Mouse (Mus musculus) CH12.LX (cell line): ENCODE results near the gene Tmem123. TPM values are rescaled to one million over a fixed set of nuclear protein-coding genes. Genes with fewer than 3 reads are reported as not detected.

ENCODE experiments used
- DNase-seq: peaks from one replicate; pipeline ENCODE4 v3.0.0-alpha.2; 2013; ENCODE audit errors: extremely low read depth
- H3K27ac ChIP-seq: 2 replicates; pipeline ENCODE4 v1.5.1; 2012; ENCODE audit warnings: low read depth, mild to moderate bottlenecking, control low read depth, moderate library complexity; ENCODE audit not compliant: insufficient read depth
- H3K27me3 ChIP-seq: replicated peaks from 2 replicates; pipeline ENCODE3; 2012; ENCODE audit warnings: inconsistent platforms
- H3K36me3 ChIP-seq, 2 experiments: replicated peaks in 1 of 2; 2 replicates each; pipeline versions ENCODE3 to v1.6.1; 2012; ENCODE audit warnings: inconsistent platforms in 1 of 2, low read length in 1 of 2, mild to moderate bottlenecking in 1 of 2, mixed read lengths in 1 of 2, moderate library complexity in 1 of 2; ENCODE audit not compliant: control insufficient read depth in 1 of 2, insufficient read depth in 1 of 2
- H3K4me1 ChIP-seq, 2 experiments: 2 replicates each; pipeline ENCODE4 v1.6.1; 2012; ENCODE audit warnings: inconsistent platforms in 1 of 2, moderate library complexity in 1 of 2; ENCODE audit not compliant: insufficient read depth in 2 of 2, control insufficient read depth in 1 of 2
- H3K4me2 ChIP-seq: 2 replicates; pipeline ENCODE4 v1.6.1; 2012; ENCODE audit warnings: low read depth, mild to moderate bottlenecking, control low read depth; ENCODE audit not compliant: poor library complexity, insufficient read depth, severe bottlenecking
- H3K4me3 ChIP-seq, 3 experiments: fragments of 150-350 bp in 1 of 3; sonication (generic) in 1 of 3; replicated peaks in 1 of 3; 2 replicates each; pipeline versions ENCODE3 to v1.5.1; 2011 to 2012; ENCODE audit warnings: low read depth in 2 of 3, low read length in 2 of 3, mild to moderate bottlenecking in 2 of 3, moderate library complexity in 2 of 3, control low read depth in 1 of 3, improper control_type of control experiment in 1 of 3, inconsistent platforms in 1 of 3, mixed read lengths in 1 of 3; ENCODE audit not compliant: poor library complexity in 1 of 3
- H3K79me2 ChIP-seq: replicated peaks from 2 replicates; pipeline ENCODE4 v1.6.1; 2012; ENCODE audit warnings: mild to moderate bottlenecking, moderate library complexity; ENCODE audit not compliant: control insufficient read depth, poor library complexity, insufficient read depth, severe bottlenecking; ENCODE audit errors: extremely low read depth
- H3K9ac ChIP-seq: 2 replicates; pipeline ENCODE4 v1.6.1; 2012; ENCODE audit warnings: low read depth, mild to moderate bottlenecking, control low read depth, moderate library complexity; ENCODE audit not compliant: insufficient read depth
- H3K9me3 ChIP-seq: replicated peaks from 2 replicates; pipeline ENCODE3; 2012; ENCODE audit warnings: low read length, inconsistent platforms, mixed read lengths
- CHD2 ChIP-seq: IDR thresholded peaks from 2 replicates; pipeline ENCODE4 v1.6.1; 2011; ENCODE audit warnings: low read length, improper control_type of control experiment
- E2F4 ChIP-seq: IDR thresholded peaks from 2 replicates; pipeline ENCODE4 v1.6.1; 2011; ENCODE audit warnings: low read depth, low read length, improper control_type of control experiment; ENCODE audit not compliant: insufficient replicate concordance
- ELF1 ChIP-seq: IDR thresholded peaks from 2 replicates; pipeline ENCODE4 v1.6.1; 2014; ENCODE audit warnings: low read depth, mild to moderate bottlenecking, inconsistent platforms, low read length, improper control_type of control experiment
- GABPA ChIP-seq: IDR thresholded peaks from 2 replicates; pipeline ENCODE4 v1.6.1; 2012; ENCODE audit warnings: low read depth, low read length, improper control_type of control experiment, inconsistent platforms; ENCODE audit not compliant: insufficient replicate concordance
- HCFC1 ChIP-seq: IDR thresholded peaks from 2 replicates; pipeline ENCODE4 v1.6.1; 2012; ENCODE audit warnings: low read depth, mild to moderate bottlenecking, inconsistent platforms, low read length, improper control_type of control experiment
- IRF4 ChIP-seq: IDR thresholded peaks from 2 replicates; pipeline ENCODE4 v1.6.1; 2014; ENCODE audit warnings: low read depth, mild to moderate bottlenecking, inconsistent platforms, low read length, improper control_type of control experiment
- JUN ChIP-seq: IDR thresholded peaks from 2 replicates; pipeline ENCODE4 v1.6.1; 2011; ENCODE audit warnings: low read depth, mild to moderate bottlenecking, low read length, improper control_type of control experiment, moderate library complexity; ENCODE audit not compliant: insufficient read depth
- JUND ChIP-seq: conservative IDR thresholded peaks from 2 replicates; pipeline ENCODE4 v1.6.1; 2011; ENCODE audit warnings: low read depth, low read length, improper control_type of control experiment
- KAT2A ChIP-seq: IDR thresholded peaks from 2 replicates; pipeline ENCODE4 v1.6.1; 2012; ENCODE audit warnings: low read length, improper control_type of control experiment, inconsistent platforms; ENCODE audit not compliant: insufficient replicate concordance
- MAFK ChIP-seq: IDR thresholded peaks from 2 replicates; pipeline ENCODE4 v1.6.1; 2011; ENCODE audit warnings: low read length, improper control_type of control experiment; ENCODE audit not compliant: insufficient replicate concordance
- MAX ChIP-seq: IDR thresholded peaks from 2 replicates; pipeline ENCODE4 v1.6.1; 2011; ENCODE audit warnings: low read length, improper control_type of control experiment
- MAZ ChIP-seq: IDR thresholded peaks from 2 replicates; pipeline ENCODE4 v1.6.1; 2012; ENCODE audit warnings: low read depth, mild to moderate bottlenecking, inconsistent platforms, low read length, improper control_type of control experiment, moderate library complexity
- MEF2A ChIP-seq: IDR thresholded peaks from 2 replicates; pipeline ENCODE4 v1.6.1; 2014; ENCODE audit warnings: low read depth, mild to moderate bottlenecking, inconsistent platforms, low read length, improper control_type of control experiment, borderline replicate concordance
- MXI1 ChIP-seq: IDR thresholded peaks from 2 replicates; pipeline ENCODE4 v1.6.1; 2011; ENCODE audit warnings: mild to moderate bottlenecking, low read depth, low read length, improper control_type of control experiment
- MYC ChIP-seq: IDR thresholded peaks from 2 replicates; pipeline ENCODE4 v1.6.1; 2011; ENCODE audit warnings: low read depth, mild to moderate bottlenecking, improper control_type of control experiment, low read length
- PAX5 ChIP-seq: IDR thresholded peaks from 2 replicates; pipeline ENCODE4 v1.6.1; 2012; ENCODE audit warnings: low read length, inconsistent platforms, mixed read lengths
- RAD21 ChIP-seq: IDR thresholded peaks from 2 replicates; pipeline ENCODE4 v1.6.1; 2011; ENCODE audit warnings: low read depth, mild to moderate bottlenecking, low read length, improper control_type of control experiment, moderate library complexity
- RCOR1 ChIP-seq: conservative IDR thresholded peaks from 2 replicates; pipeline ENCODE4 v1.6.1; 2012; ENCODE audit warnings: low read depth, mild to moderate bottlenecking, inconsistent platforms, low read length, improper control_type of control experiment
- SIN3A ChIP-seq: IDR thresholded peaks from 2 replicates; pipeline ENCODE4 v1.6.1; 2012; ENCODE audit warnings: low read length, improper control_type of control experiment, inconsistent platforms
- SMC3 ChIP-seq: IDR thresholded peaks from 2 replicates; pipeline ENCODE4 v1.6.1; 2011; ENCODE audit warnings: low read depth, low read length, improper control_type of control experiment
- UBTF ChIP-seq: IDR thresholded peaks from 2 replicates; pipeline ENCODE4 v1.6.1; 2012; ENCODE audit warnings: low read depth, mild to moderate bottlenecking, inconsistent platforms, low read length, improper control_type of control experiment, moderate library complexity
- USF1 ChIP-seq: IDR thresholded peaks from 2 replicates; pipeline ENCODE4 v1.6.1; 2014; ENCODE audit warnings: low read depth, mild to moderate bottlenecking, inconsistent platforms, low read length, improper control_type of control experiment
- USF2 ChIP-seq: conservative IDR thresholded peaks from 2 replicates; pipeline ENCODE4 v1.6.1; 2011; ENCODE audit warnings: low read depth, low read length, improper control_type of control experiment
- ZC3H11A ChIP-seq: IDR thresholded peaks from 2 replicates; pipeline ENCODE4 v1.6.1; 2012; ENCODE audit warnings: low read depth, mild to moderate bottlenecking, inconsistent platforms, low read length, improper control_type of control experiment
- ZKSCAN1 ChIP-seq: IDR thresholded peaks from 2 replicates; pipeline ENCODE4 v1.6.1; 2012; ENCODE audit warnings: low read depth, inconsistent platforms, low read length, improper control_type of control experiment, borderline replicate concordance
- ZMIZ1 ChIP-seq: IDR thresholded peaks from 2 replicates; pipeline ENCODE4 v1.6.1; 2012; ENCODE audit warnings: low read depth, mild to moderate bottlenecking, inconsistent platforms, low read length, improper control_type of control experiment
- dilution Hi-C: fragments of 300-500 bp; cut with MboI; formaldehyde crosslinking; loops from 2 replicates; pipeline ENCODE4 v1.14.3; 2020; ENCODE audit warnings: low sequenced_read_pairs; ENCODE audit not compliant: extremely low pct_unique_long_range_greater_than_20kb, extremely low pct_ligation_motif_present
- in situ Hi-C: fragments of 300-500 bp; cut with MboI; formaldehyde crosslinking; loops from 3 replicates; pipeline ENCODE4 v1.14.3; 2019; ENCODE audit warnings: low sequenced_read_pairs, low pct_ligation_motif_present, low pct_unique_long_range_greater_than_20kb, mixed read lengths
- polyA plus RNA-seq: library from polyadenylated mRNA; unstranded; fragments of >175 nt; gene quantifications from 2 replicates; pipeline ENCODE4 v1.2.1, GENCODE M21; 2012; ENCODE audit warnings: low read depth; ENCODE audit not compliant: insufficient read length
- total RNA-seq, 2 experiments: library from RNA; depleted of rRNA; stranded (reverse); fragments of 300-350 nt in 1 of 2; fragments of >200 nt in 1 of 2; gene quantifications; 2 replicates each; pipeline ENCODE4 v1.2.3; 2012 to 2014

The Tmem123 gene
- total and polyA plus RNA-seq, 3 experiments = 61.1 to 183 (median 107) TPM

DNA sequence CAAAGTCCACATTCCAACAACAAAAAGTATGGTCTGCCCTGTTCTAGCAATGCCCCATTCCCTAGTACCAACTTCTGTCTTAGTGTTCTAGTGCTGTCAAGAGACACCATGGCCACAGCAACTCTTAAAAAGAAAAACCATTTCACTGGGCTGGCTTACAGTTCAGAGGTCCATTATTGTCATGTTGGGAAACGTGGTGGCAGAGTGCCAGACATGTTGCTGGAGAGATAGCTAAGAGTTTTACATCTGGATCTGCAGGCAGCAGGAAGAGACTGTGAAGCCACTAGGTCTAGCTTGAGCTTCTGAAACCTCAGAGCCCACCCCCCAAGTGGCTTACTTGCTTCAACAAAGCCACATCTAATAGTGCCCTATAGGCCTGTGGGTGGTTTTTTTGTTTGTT lies 13.8 kb downstream of the Tmem123 start:
- Histone ChIP-seq H3K4me1 (peaks cover 6 to 50% of the 10 kb centered on the region in 2 experiments; a peak in 3 of 4 replicates), H3K4me3 (no peak overlapping the region), H3K9me3 (no peaks in the 10 kb centered on the region), H3K27me3 (no peaks in the 10 kb centered on the region), H3K27ac (no peak overlapping the region), H3K9ac (no peak overlapping the region), H3K36me3 (peaks cover 77 to 96% of the 10 kb centered on the region in 2 experiments), H3K4me2 (no peak overlapping the region), H3K79me2 (peaks cover 16% of the 10 kb centered on the region; the same call in 1 of the 2 replicates)
- in situ Hi-C loops = no loop called here
- dilution Hi-C loops = no loop called here
- DNase-seq = no peak
- TF ChIP-seq JUN (no peak), RAD21 (no peak), USF2 (no peak), ZMIZ1 (no peak), ZKSCAN1 (no peak), CHD2 (no peak), PAX5 (no peak), SIN3A (no peak), ELF1 (no peak), SMC3 (no peak), IRF4 (no peak), MEF2A (no peak), ZC3H11A (no peak)

DNA sequence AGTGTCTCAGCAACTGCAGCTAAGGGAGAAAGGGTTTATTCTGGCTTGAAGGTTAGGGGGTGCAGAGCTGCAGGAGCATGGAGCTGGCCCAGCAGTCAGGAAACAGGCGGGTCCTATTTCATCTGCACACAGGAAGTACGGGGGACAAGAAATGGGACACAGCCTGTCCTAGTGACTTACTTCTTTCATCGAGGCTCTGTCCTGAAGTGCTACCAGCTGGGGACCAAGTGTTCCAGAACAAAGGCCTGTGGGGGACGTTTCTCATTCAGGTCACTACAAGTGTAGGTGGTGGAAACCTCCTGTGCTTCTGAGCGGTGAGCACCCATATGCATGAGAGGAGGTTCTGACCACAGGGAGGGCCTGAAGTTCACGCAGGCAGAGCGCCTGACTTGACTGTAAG lies 14.9 kb downstream of the Tmem123 start:
- Histone ChIP-seq H3K79me2 (peaks cover 12% of the 10 kb centered on the region; the same call in 1 of the 2 replicates), H3K36me3 (peaks cover 74 to 96% of the 10 kb centered on the region in 2 experiments), H3K4me3 (no peak overlapping the region), H3K9ac (no peak overlapping the region), H3K4me2 (no peak overlapping the region), H3K27me3 (no peaks in the 10 kb centered on the region), H3K9me3 (no peaks in the 10 kb centered on the region), H3K27ac (no peak overlapping the region), H3K4me1 (peaks cover 6 to 47% of the 10 kb centered on the region in 2 experiments)
- no peak for TF ChIP-seq MAFK
- TF ChIP-seq JUN = no peak
- no peak for TF ChIP-seq UBTF
- TF ChIP-seq SMC3 = no peak
- no peak for TF ChIP-seq MXI1
- no peak for TF ChIP-seq PAX5
- no peak for TF ChIP-seq MAZ
- TF ChIP-seq MAX = no peak
- TF ChIP-seq KAT2A = no peak
- TF ChIP-seq HCFC1 = no peak
- no peak for TF ChIP-seq USF1
- TF ChIP-seq E2F4 = no peak
- no peak for TF ChIP-seq JUND
- TF ChIP-seq USF2 = no peak
- no peak for TF ChIP-seq MYC
- no peak for TF ChIP-seq RCOR1
- no peak for TF ChIP-seq GABPA
- dilution Hi-C loops = no loop called here
- DNase-seq = no peak
- in situ Hi-C loops = no loop called here
